Mouse (Mus musculus): Measurements from ENCODE around the gene Klc2.
"Not testable (repeated sequence)": the region's sequence is repeated elsewhere in the genome, so short reads cannot be mapped to it uniquely, and the experiment has no call there.

The Klc2 gene

GRCm38 (mm10) chr19:5118384-5118698 lies at the start of gene Klc2:
Gene Klc2, minus strand, starts transcription at chr19:5118560.
- DNase-seq = no peak

GRCm38 (mm10) chr19:5167477-5167876 lies 49.1 kb upstream of the Klc2 start:
- DNase-seq = no peak

GRCm38 (mm10) chr19:5164380-5164779 lies 46.0 kb upstream of the Klc2 start:
- no peak for DNase-seq

GRCm38 (mm10) chr19:5161913-5162312 lies 43.6 kb upstream of the Klc2 start:
- no peak for DNase-seq

- no peak for DNase-seq
Observed at GRCm38 (mm10) chr19:5152261-5152660, 33.9 kb upstream of the Klc2 start.

GRCm38 (mm10) chr19:5151741-5152140 lies 33.4 kb upstream of the Klc2 start:
- no peak for DNase-seq

GRCm38 (mm10) chr19:5151331-5151730 lies 33.0 kb upstream of the Klc2 start:
- peak; percentile 70 for DNase-seq

- DNase-seq = no peak
Observed at GRCm38 (mm10) chr19:5150358-5150757, 32.0 kb upstream of the Klc2 start.

GRCm38 (mm10) chr19:5149041-5149440 lies 30.7 kb upstream of the Klc2 start:
- DNase-seq = not testable (repeated sequence)

GRCm38 (mm10) chr19:5139640-5140039 lies 21.3 kb upstream of the Klc2 start:
- DNase-seq = peak; percentile 72

- DNase-seq = no peak
Observed at GRCm38 (mm10) chr19:5131237-5131636, 12.9 kb upstream of the Klc2 start.

GRCm38 (mm10) chr19:5129770-5130169 lies 11.4 kb upstream of the Klc2 start:
- no peak for DNase-seq

GRCm38 (mm10) chr19:5124055-5124614 lies 5.8 kb upstream of the Klc2 start:
- DNase-seq = no peak

- DNase-seq = no peak
Observed at GRCm38 (mm10) chr19:5123241-5123640, 4.9 kb upstream of the Klc2 start.

- DNase-seq = no peak
Observed at GRCm38 (mm10) chr19:5122492-5122891, 4.1 kb upstream of the Klc2 start.

- DNase-seq = peak; percentile 89
Observed at GRCm38 (mm10) chr19:5117494-5118383, 621 bp downstream of the Klc2 start.

- no peak for DNase-seq
Observed at GRCm38 (mm10) chr19:5113783-5114182, 4.6 kb downstream of the Klc2 start.

GRCm38 (mm10) chr19:5109659-5110453 lies 8.5 kb downstream of the Klc2 start:
- DNase-seq = no peak

GRCm38 (mm10) chr19:5108702-5109101 lies 9.7 kb downstream of the Klc2 start:
- DNase-seq = no peak

- DNase-seq = no peak
Observed at GRCm38 (mm10) chr19:5108271-5108575, 10.1 kb downstream of the Klc2 start.

- no peak for DNase-seq
Observed at GRCm38 (mm10) chr19:5107556-5108270, 10.6 kb downstream of the Klc2 start.

- peak; percentile 99 for DNase-seq
Observed at GRCm38 (mm10) chr19:5106731-5107191, 11.6 kb downstream of the Klc2 start, which contains the start of gene Rab1b. Gene Rab1b, minus strand, starts transcription at chr19:5107072.

GRCm38 (mm10) chr19:5106074-5106473 lies 12.3 kb downstream of the Klc2 start:
- DNase-seq = no peak

Measured in right cerebral cortex, postnatal 14 days (tissue).